ENCODE assay signal across 25 mouse cellular contexts in genomic region chr5:66008245-66008967, GRCm38 (mm10). TPM values are rescaled to one million over a fixed set of nuclear protein-coding genes. Genes with fewer than 3 reads are reported as not detected.
A peak's percentile ranks its signal among the peaks of the same experiment; 100 is the strongest.
DNase-seq lines count a peak whose midpoint lies in the region; ATAC-seq and TF ChIP-seq lines count a peak whose summit lies in the region.
"Had no signal": no experiment of that assay in that cellular context is flagged by ENCODE, and none has a peak within 500 bp of the region (broad histone marks: within the 10 kb centered on the region; RNA-seq: fewer than 3 reads in every experiment).

No protein-coding gene starts in this region.

- no peaks in the 10 kb centered on the region for H3K9me3 ChIP-seq in lung, embryonic 15.5 days
- no peaks in the 10 kb centered on the region for H3K9me3 ChIP-seq in stomach, postnatal 0 days (ENCODE audit: control insufficient read depth, low read length)
- H3K9me3 ChIP-seq: embryonic facial prominence, embryonic 15.5 days; forebrain, embryonic 15.5 days; heart, embryonic 12.5 days; liver, embryonic 15.5 days; midbrain, embryonic 13.5 days had no signal

- 0 out of 2 replicates have a peak, but pooled peaks cover 8% of the 10 kb centered on the region for H3K4me1 ChIP-seq in lung, embryonic 15.5 days
- no peaks in the 10 kb centered on the region for H3K4me1 ChIP-seq in stomach, postnatal 0 days (replicated peaks; ENCODE audit: control insufficient read depth, insufficient read depth)
- H3K4me1 ChIP-seq: embryonic facial prominence, embryonic 15.5 days; forebrain, embryonic 15.5 days; midbrain, embryonic 13.5 days had no signal

- no peak overlapping the region for H3K4me3 ChIP-seq in lung, embryonic 15.5 days
- no peak overlapping the region for H3K4me3 ChIP-seq in stomach, postnatal 0 days (ENCODE audit: low read depth, low read length)
- H3K4me3 ChIP-seq: embryonic facial prominence, embryonic 15.5 days; forebrain, embryonic 15.5 days; heart, embryonic 12.5 days; layer of hippocampus, adult 2 months; liver, embryonic 15.5 days; midbrain, embryonic 13.5 days had no signal

- TF ChIP-seq EP300 in stomach, postnatal 0 days (optimal IDR thresholded peaks at IDR 0.05): no peak

- peak; percentile 80 for DNase-seq in induced T-regulatory cell, adult 2 months (ENCODE audit: low read depth)
- no peak for DNase-seq in stomach, postnatal 0 days (ENCODE audit: low spot score)
- no peak for DNase-seq in retina, embryonic 14.5 days (ENCODE audit: low spot score)
- DNase-seq in cerebellum, adult 9-11 months: no peak
- DNase-seq: adrenal gland, postnatal 36 days; cerebellum, adult 9-10 months; gastrocnemius, postnatal 14 days; heart, adult 18-20 months; heart, postnatal 10 days; kidney, adult 8-10 months; kidney, postnatal 14 days; layer of hippocampus, postnatal 36 days; liver had no signal

- H3K27me3 ChIP-seq in lung, embryonic 15.5 days: no peaks in the 10 kb centered on the region
- H3K27me3 ChIP-seq in stomach, postnatal 0 days (ENCODE audit: control insufficient read depth, insufficient read depth, low read length): no peaks in the 10 kb centered on the region
- H3K27me3 ChIP-seq: embryonic facial prominence, embryonic 15.5 days; forebrain, embryonic 15.5 days; heart, embryonic 12.5 days; midbrain, embryonic 13.5 days had no signal

- 63% methylated on average over 15 of the region's 15 CpGs for WGBS in lung, embryonic 15.5 days
- 70% methylated on average over 15 of the region's 15 CpGs for WGBS in stomach, postnatal 0 days

- ATAC-seq in CD4-positive, CD25-positive, alpha-beta regulatory T cell, adult 4 months: peak; percentile 58
- no peak for ATAC-seq in lung, embryonic 15.5 days (ENCODE audit: borderline replicate concordance, extremely low read depth, low FRiP score, low TSS enrichment)
- no peak for ATAC-seq in stomach, postnatal 0 days (ENCODE audit: low FRiP score, low TSS enrichment)
- no peak for ATAC-seq in megakaryocyte-erythroid progenitor cell, adult 5-6 weeks (replicated peaks; ENCODE audit: low FRiP score, low TSS enrichment, poor library complexity, severe bottlenecking)
- ATAC-seq: forebrain, embryonic 15.5 days; midbrain, embryonic 13.5 days had no signal

- peak overlapping the region; percentile 66 for H3K27ac ChIP-seq in lung, embryonic 15.5 days
- peak overlapping the region; percentile 35; the same call in 1 of the 2 replicates for H3K27ac ChIP-seq in stomach, postnatal 0 days (replicated peaks)
- H3K27ac ChIP-seq: embryonic facial prominence, embryonic 15.5 days; forebrain, embryonic 15.5 days; layer of hippocampus, adult 2 months; liver, embryonic 15.5 days; midbrain, embryonic 13.5 days had no signal

- no peaks in the 10 kb centered on the region for H3K36me3 ChIP-seq in lung, embryonic 15.5 days
- H3K36me3 ChIP-seq in stomach, postnatal 0 days (ENCODE audit: control insufficient read depth, insufficient read depth, low read length): no peaks in the 10 kb centered on the region
- H3K36me3 ChIP-seq: embryonic facial prominence, embryonic 15.5 days; forebrain, embryonic 15.5 days; heart, embryonic 12.5 days; liver, embryonic 15.5 days; midbrain, embryonic 13.5 days had no signal

- H3K4me2 ChIP-seq in lung, embryonic 15.5 days: no peak overlapping the region
- H3K4me2 ChIP-seq in stomach, postnatal 0 days (replicated peaks; ENCODE audit: low read depth): no peak overlapping the region
- H3K4me2 ChIP-seq: embryonic facial prominence, embryonic 15.5 days; forebrain, embryonic 15.5 days; heart, embryonic 12.5 days; liver, embryonic 15.5 days; midbrain, embryonic 13.5 days had no signal

- TF ChIP-seq CTCF in stomach, postnatal 0 days (IDR thresholded peaks at IDR 0.05; ENCODE audit: low read depth): no peak

- no peak overlapping the region for H3K9ac ChIP-seq in lung, embryonic 15.5 days
- H3K9ac ChIP-seq in stomach, postnatal 0 days (ENCODE audit: low read length): no peak overlapping the region
- H3K9ac ChIP-seq: embryonic facial prominence, embryonic 15.5 days; forebrain, embryonic 15.5 days; heart, embryonic 12.5 days; liver, embryonic 15.5 days; midbrain, embryonic 13.5 days had no signal

RNA-seq across cellular contexts. Expression of gene 9130230L23Rik, which starts 4.3 kb away (rescaled TPM):
- not detected for polyA plus RNA-seq in CD4-positive, CD25-positive, alpha-beta regulatory T cell, adult 4 months (2017; shearing (Covaris generic))
- 1.0 and 1.5 TPM in 2 replicates for polyA plus RNA-seq in lung, embryonic 15.5 days (2015; fragmentation: Nextera tagmentation; extraction: Ambion mirVana)
- 4.7 and 4.8 TPM in 2 replicates for polyA plus RNA-seq in stomach, postnatal 0 days (2015; fragmentation: Nextera tagmentation; extraction: Ambion mirVana)
- total RNA-seq in megakaryocyte-erythroid progenitor cell, adult 5-6 weeks (2014; fragmentation: Nextera tagmentation): not detected in 2 replicates
- total RNA-seq in megakaryocyte-erythroid progenitor cell, adult 5-6 weeks (2017): not detected in 2 replicates
- total RNA-seq: heart, adult 18-20 months; heart, postnatal 10 days; layer of hippocampus, adult 2 months; layer of hippocampus, postnatal 36 days; left cerebral cortex, postnatal 10 days; monocyte, adult 5-6 weeks had no signal
- polyA plus RNA-seq: C2C12 had no signal
